In genomic region chr8:122058951-122059350, GRCm38 (mm10) we compare ENCODE assay signal across 14 mouse cellular contexts.
A peak's percentile ranks its signal among the peaks of the same experiment; 100 is the strongest.
DNase-seq lines count a peak whose midpoint lies in the region; ATAC-seq lines count a peak whose summit lies in the region.
"Had no signal": no experiment of that assay in that cellular context is flagged by ENCODE, and none has a peak within 500 bp of the region (broad histone marks: within the 10 kb centered on the region; RNA-seq: fewer than 3 reads in every experiment).

No protein-coding gene starts in this region.

- H3K27ac ChIP-seq in lung, embryonic 16.5 days (ENCODE audit: low read length), result no peak overlapping the region
- no peak overlapping the region for H3K27ac ChIP-seq in forebrain, embryonic 11.5 days (ENCODE audit: low read depth, low read length)
- H3K27ac ChIP-seq: embryonic facial prominence, embryonic 13.5 days; limb, embryonic 15.5 days; macrophage had no signal

- WGBS in lung, embryonic 16.5 days, result 56% methylated on average over 8 of the region's 8 CpGs
- WGBS in forebrain, embryonic 11.5 days, result 87% methylated on average over 8 of the region's 8 CpGs

- no peak overlapping the region for H3K4me2 ChIP-seq in lung, embryonic 16.5 days (ENCODE audit: low read depth, low read length)
- H3K4me2 ChIP-seq in forebrain, embryonic 11.5 days (ENCODE audit: low read depth, low read length, severe bottlenecking), result no peak overlapping the region
- H3K4me2 ChIP-seq: embryonic facial prominence, embryonic 13.5 days; limb, embryonic 15.5 days had no signal

- DNase-seq in lung, postnatal 36 days, result no peak
- DNase-seq in frontal cortex, postnatal 36 days (ENCODE audit: low spot score in 2 of 2), result peak; percentile 57 to 72
- DNase-seq in layer of hippocampus, postnatal 14 days (ENCODE audit: low spot score in 2 of 2), result peak; percentile 36 to 59
- DNase-seq in right cerebral cortex, postnatal 36 days (ENCODE audit: low spot score in 2 of 2), result peak; percentile 56 to 72
- DNase-seq in forebrain, embryonic 11.5 days (ENCODE audit: low spot score), result no peak
- DNase-seq: adrenal gland, adult 2 months; cerebellum, postnatal 14 days; heart, adult 18-20 months; kidney, postnatal 14 days had no signal

- no peaks in the 10 kb centered on the region; the same call in 1 of the 2 replicates for H3K4me1 ChIP-seq in lung, embryonic 16.5 days (replicated peaks; ENCODE audit: control insufficient read depth, insufficient read depth, low read length)
- no peaks in the 10 kb centered on the region for H3K4me1 ChIP-seq in forebrain, embryonic 11.5 days (replicated peaks; ENCODE audit: control insufficient read depth, insufficient read depth, low read length)

- no peaks in the 10 kb centered on the region for H3K27me3 ChIP-seq in lung, embryonic 16.5 days (ENCODE audit: control insufficient read depth, insufficient read depth, low read depth, low read length)
- no peaks in the 10 kb centered on the region for H3K27me3 ChIP-seq in forebrain, embryonic 11.5 days (ENCODE audit: control insufficient read depth, insufficient read depth, low read length)
- H3K27me3 ChIP-seq: embryonic facial prominence, embryonic 13.5 days; limb, embryonic 15.5 days had no signal

- H3K9me3 ChIP-seq in lung, embryonic 16.5 days (ENCODE audit: control insufficient read depth, low read length), result no peaks in the 10 kb centered on the region
- no peaks in the 10 kb centered on the region for H3K9me3 ChIP-seq in forebrain, embryonic 11.5 days (ENCODE audit: control insufficient read depth, low read length)
- H3K9me3 ChIP-seq: embryonic facial prominence, embryonic 13.5 days; limb, embryonic 15.5 days had no signal

- no peak overlapping the region for H3K4me3 ChIP-seq in lung, embryonic 16.5 days (ENCODE audit: low read length)
- H3K4me3 ChIP-seq in forebrain, embryonic 11.5 days (ENCODE audit: low read depth, low read length), result no peak overlapping the region
- H3K4me3 ChIP-seq: embryonic facial prominence, embryonic 13.5 days; limb, embryonic 15.5 days had no signal

- no peak overlapping the region for H3K9ac ChIP-seq in lung, embryonic 16.5 days (ENCODE audit: low read length)
- H3K9ac ChIP-seq in forebrain, embryonic 11.5 days (ENCODE audit: low read length), result no peak overlapping the region
- H3K9ac ChIP-seq: embryonic facial prominence, embryonic 13.5 days; limb, embryonic 15.5 days had no signal

- ATAC-seq in lung, embryonic 16.5 days (ENCODE audit: low read depth), result 0 out of 2 replicates have a peak, but pooled peaks have one; percentile 30
- ATAC-seq in megakaryocyte progenitor cell, adult 5-6 weeks (replicated peaks; ENCODE audit: poor library complexity), result no peak
- ATAC-seq in forebrain, embryonic 11.5 days (replicated peaks; ENCODE audit: low FRiP score), result no peak

- no peaks in the 10 kb centered on the region for H3K36me3 ChIP-seq in lung, embryonic 16.5 days (ENCODE audit: control insufficient read depth, insufficient read depth, low read length)
- H3K36me3 ChIP-seq in forebrain, embryonic 11.5 days (ENCODE audit: control insufficient read depth, insufficient read depth, low read length), result no peaks in the 10 kb centered on the region
- H3K36me3 ChIP-seq: embryonic facial prominence, embryonic 13.5 days; limb, embryonic 15.5 days had no signal

Comparison
In these comparisons a context has a peak if more than half of its experiments do, and no peak if none do; other contexts are left out.
1. DNase-seq: peak in frontal cortex, postnatal 36 days (2 of 2), layer of hippocampus, postnatal 14 days (2 of 2) and right cerebral cortex, postnatal 36 days (2 of 2); none in lung, postnatal 36 days (single experiment) and forebrain, embryonic 11.5 days (single experiment).